Mouse (Mus musculus): ENCODE measurements around the gene Gm10142.
"Not testable (repeated sequence)": the region's sequence is repeated elsewhere in the genome, so short reads cannot be mapped to it uniquely, and the experiment has no call there.

The Gm10142 gene

DNA sequence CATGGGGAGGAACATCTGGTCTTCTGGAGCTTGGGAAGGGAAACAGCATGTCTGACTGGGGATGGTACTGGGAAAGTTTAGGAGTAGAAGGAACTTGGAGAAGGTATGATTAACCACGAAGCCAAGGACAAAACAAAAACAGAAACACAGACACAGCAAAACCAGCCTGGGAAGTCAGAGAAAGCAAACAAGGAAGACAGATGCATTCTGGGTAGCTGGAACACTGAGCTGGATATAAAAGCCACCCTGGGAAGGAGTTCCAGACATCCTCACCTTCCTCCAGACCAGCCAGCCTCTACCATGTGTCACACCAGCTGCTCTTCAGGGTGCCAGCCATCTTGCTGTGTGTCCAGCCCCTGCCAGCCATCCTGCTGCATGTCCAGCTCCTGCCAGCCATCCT, at the start of gene Gm10142:
Gene Gm10142 (plus strand): TSS at position 301 of the 400 bp plus-strand sequence.
- no peak for DNase-seq

- DNase-seq: no peak
These were observed 49.3 kb upstream of the Gm10142 start for GRCm38 (mm10) chr10:77666342-77666741.

GRCm38 (mm10) chr10:77667402-77667801, 48.2 kb upstream of the Gm10142 start:
- DNase-seq: no peak

DNA sequence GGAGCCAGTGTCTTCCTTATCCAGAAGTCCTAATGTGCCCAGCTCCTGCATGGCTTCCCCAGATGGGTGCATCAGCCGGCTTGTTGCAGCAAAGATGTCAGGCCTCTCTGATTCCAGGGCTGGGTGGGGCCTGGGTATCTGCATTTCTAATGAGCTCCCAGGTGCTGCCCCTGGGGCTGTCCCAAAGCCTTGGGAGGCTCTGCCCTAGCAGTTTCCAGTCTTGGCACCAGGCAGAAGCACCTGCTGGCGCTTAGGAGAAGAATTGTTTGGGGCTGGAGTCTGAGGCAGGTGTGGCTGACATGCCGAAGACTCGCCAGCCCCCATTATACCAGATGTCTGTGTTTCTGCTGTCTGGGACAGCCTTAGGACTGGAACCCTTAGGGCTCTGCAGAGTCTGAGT, 44.9 kb upstream of the Gm10142 start:
- DNase-seq: no peak

DNA sequence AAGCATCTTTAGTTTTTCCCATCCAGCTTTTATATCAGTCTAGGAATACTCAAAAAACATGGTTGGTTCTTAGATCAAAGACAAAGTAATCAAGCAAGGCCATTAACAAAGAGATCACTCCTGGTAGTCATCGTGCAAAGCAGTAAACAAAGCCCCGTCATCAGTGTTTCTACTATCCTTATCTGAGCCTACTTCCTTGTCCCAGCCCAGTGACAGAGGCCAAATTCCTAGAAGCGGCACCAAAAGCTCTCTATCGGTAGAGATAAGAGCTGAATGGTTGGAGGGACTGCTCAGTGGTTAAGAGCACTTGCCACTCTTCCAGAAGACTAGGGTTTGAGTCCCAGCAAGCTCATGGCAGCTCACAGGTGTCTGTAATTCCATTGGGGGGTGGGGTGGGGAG, 44.1 kb upstream of the Gm10142 start:
- no peak for DNase-seq

- no peak for DNase-seq
These were observed 41.8 kb upstream of the Gm10142 start for GRCm38 (mm10) chr10:77673765-77674164.

- DNase-seq: no peak
These were observed 38.0 kb upstream of the Gm10142 start for GRCm38 (mm10) chr10:77677562-77677961.

- DNase-seq: no peak
These were observed 32.6 kb upstream of the Gm10142 start for GRCm38 (mm10) chr10:77682994-77683393.

DNA sequence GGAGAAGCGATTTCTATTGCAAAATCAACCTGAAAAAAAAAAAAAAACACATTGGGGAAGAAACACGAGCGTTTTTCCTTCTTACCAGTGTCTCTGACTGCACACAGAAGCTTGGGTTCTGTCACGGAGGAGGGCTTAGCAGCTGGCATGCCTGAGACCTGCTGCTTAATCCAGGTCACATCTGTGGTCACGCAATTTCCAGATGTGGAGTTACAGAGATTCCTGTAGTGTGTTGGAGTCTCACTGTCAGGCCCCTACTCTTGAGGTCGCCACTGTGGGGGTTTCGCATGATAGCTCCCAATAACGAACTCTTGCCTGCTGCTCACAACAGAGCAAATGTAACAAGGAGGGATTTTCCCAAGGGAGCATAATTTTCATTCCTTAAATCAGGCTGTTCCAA, 31.4 kb upstream of the Gm10142 start:
- no peak for DNase-seq

GRCm38 (mm10) chr10:77685895-77686664, 29.5 kb upstream of the Gm10142 start, which contains the start of gene Tspear:
Gene Tspear (plus strand): TSS chr10:77686569.
- DNase-seq: no peak

DNA sequence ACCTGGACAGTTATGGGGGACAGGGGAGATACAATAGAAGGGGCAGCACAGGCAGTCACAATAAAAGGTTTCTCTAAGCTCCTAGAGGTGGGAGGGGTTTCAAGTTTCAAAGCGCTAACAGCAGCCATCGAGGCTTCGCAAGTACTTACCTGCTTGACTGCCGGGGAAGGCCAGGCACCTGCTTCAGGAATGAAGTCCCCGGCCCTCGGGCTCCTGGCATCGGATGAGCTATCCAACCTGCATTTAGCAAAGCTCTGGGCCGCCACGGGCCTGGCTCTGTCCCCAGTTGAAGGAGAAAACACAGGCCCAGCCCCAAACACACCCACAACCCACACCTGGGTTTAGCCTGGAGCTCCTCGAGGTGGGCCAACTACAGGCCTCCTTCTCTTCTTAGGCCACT, 28.6 kb upstream of the Gm10142 start:
- DNase-seq: no peak

GRCm38 (mm10) chr10:77690356-77690807, 25.2 kb upstream of the Gm10142 start, which contains the start of gene Gm19402:
Gene Gm19402 (minus strand): TSS chr10:77690757.
- DNase-seq: not testable (repeated sequence)

DNA sequence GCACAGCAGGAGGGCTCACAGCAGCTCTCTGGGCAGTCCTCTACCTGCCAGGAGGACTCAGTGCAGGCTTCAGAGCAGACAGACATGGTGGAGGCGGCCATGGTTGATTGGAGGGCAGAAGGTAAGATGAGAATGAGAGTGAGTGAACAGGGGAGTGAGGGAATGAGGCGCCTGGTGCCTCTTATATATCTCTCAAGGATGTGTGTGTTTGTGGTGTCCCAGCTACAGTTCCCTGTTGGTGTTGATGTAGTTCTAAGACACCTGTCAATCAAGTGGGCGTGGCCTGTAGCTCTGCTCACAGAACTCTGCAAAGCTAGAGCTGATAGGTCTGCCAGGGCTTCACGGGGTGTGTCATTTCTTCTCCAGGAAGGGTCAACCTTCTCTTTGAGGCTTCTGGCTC, 18.5 kb upstream of the Gm10142 start, which contains the start of gene Gm9508:
Gene Gm9508 (minus strand): TSS at position 101 of the 400 bp plus-strand sequence.
- DNase-seq: no peak

DNA sequence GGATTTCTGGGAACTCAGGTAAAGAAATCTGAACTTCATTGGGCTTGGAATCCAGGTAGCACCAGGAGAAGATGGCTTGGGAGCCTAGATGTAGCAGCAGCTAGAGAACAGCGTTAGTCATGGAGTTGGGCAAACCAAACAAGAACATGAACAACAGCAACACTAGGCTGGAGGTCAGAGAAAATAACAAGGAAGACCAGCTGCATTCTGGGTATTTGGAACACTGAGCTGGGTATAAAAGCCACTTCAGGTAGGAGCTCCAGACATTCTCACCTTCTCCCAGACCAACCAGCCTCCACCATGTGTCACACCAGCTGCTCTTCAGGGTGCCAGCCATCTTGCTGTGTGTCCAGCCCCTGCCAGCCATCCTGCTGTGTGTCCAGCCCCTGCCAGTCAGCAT, 9.3 kb upstream of the Gm10142 start, which contains the start of gene Gm10272:
Gene Gm10272 (plus strand): TSS at position 301 of the 400 bp plus-strand sequence.
- DNase-seq: no peak

DNA sequence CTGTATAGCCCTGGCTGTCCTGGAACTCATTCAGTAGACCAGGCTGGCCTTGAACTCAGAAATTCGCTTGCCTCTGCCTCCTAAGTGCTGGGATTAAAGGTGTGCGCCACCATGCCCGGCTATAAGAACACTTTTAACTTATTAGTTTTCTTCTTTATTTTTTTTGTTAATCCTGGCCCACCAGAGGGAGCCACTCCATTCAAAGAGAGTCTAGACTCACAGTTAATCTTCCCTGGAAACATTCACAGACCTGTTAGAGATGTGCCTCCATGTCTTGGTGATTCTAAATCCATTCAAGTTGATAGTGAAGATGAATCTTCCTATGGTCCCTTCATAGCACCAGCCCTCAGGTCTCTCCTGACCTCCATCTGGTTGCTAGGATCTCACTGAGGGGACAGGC, 5.8 kb upstream of the Gm10142 start:
- DNase-seq: no peak

DNA sequence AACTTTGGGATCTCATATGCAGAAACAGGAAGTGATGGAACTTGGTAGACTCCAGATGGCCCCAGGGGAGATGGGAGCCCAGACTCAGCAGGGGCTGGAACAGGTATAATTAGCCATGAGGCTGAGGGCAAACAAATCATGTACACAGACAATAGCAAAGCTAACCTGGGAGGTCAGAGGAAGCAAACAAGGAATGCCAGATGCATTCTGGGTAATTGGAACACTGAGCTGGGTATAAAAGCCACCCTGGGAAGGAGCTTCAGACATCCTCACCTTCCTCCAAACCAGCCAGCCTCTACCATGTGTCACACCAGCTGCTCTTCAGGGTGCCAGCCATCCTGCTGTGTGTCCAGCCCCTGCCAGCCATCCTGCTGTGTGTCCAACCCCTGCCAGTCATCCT, 4.5 kb upstream of the Gm10142 start, which contains the start of gene Gm10024:
Gene Gm10024 (plus strand): TSS at position 301 of the 400 bp plus-strand sequence.
- DNase-seq: not testable (repeated sequence)

- no peak for DNase-seq
These were observed 1.9 kb upstream of the Gm10142 start for GRCm38 (mm10) chr10:77713734-77714133.

- not testable (repeated sequence) for DNase-seq
These were observed 4.7 kb downstream of the Gm10142 start, which contains the start of gene Krtap12-1 for GRCm38 (mm10) chr10:77720299-77720698. Gene Krtap12-1 (plus strand): TSS chr10:77720599.

DNA sequence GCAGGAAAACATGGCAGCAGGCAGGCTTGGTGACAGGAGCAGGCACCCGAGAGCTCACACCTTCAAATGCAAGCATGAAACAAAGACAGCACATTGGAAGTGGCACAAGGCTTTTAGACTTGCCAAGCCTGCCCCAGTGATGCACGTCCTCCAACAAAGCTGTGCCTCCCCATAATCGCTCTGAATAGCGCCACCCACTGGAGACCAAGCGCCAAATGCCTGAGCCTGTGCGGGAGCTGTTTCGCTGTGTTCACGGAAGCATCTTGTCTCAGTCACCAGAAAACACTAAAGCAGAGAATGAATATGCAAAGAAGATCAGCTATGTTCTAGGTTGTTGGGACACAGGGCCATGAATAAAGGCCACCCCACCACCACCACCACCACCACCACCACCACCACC, 9.2 kb downstream of the Gm10142 start:
- DNase-seq: no peak

DNA sequence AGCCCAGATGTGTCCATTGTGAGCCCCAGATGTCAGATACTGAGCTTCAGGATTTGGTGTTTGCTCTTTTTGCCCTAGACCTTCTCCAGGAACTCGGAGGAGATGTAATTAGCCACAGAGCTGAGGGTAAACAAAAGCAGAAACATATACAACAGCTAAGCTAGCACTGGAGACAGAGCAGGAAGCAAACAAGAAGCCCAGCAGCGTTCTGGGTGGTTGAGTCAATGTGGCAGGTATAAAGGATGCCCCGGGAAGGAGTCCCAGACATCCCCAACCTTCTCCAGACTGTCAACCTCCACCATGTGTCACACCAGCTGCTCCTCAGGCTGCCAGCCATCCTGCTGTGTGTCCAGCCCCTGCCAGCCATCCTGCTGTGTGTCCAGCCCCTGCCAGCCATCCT, 10.6 kb downstream of the Gm10142 start, which contains the start of gene Gm10100:
Gene Gm10100 (plus strand): TSS at position 301 of the 400 bp plus-strand sequence.
- no peak for DNase-seq

DNA sequence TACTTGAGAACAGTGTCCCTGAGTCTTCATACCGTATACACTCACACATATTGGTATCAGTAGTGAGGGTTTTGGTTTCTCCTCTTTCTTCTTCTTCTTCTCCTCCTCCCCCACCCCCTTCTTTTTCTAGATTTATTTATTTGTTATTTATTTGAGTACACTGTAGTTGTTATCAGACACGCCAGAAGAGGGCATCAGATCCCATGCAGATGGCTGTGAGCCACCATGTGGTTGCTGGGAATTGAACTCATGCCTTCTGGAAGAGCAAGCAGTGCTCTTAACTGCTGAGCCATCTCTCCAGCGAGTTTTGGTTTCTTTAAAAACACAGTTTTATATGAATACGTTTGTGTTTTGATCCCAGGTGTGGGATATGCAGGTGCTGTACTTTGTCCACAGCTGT, 12.7 kb downstream of the Gm10142 start:
- no peak for DNase-seq

DNA sequence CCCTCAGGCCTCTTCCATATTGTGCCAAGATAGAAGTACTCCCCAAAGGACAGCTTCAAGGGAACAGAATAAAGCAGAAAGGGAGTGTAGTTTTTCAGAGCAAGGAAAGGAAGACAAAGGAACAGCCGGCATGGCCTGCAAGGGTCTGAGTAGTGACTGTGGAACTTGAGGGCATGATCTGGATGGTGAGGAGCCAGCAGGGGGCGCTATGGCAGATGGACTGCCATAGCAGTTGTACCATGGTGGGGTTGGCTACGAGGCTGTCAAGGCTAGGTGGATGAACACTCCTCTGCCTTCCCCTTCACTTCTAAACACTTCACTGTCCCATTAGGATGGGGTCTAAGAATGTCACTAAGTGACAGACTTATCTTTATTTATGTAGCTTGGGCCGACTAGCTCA, 13.6 kb downstream of the Gm10142 start:
- peak; percentile 11 to 27 for DNase-seq

- DNase-seq: no peak
These were observed 20.3 kb downstream of the Gm10142 start for GRCm38 (mm10) chr10:77735928-77736327.

DNA sequence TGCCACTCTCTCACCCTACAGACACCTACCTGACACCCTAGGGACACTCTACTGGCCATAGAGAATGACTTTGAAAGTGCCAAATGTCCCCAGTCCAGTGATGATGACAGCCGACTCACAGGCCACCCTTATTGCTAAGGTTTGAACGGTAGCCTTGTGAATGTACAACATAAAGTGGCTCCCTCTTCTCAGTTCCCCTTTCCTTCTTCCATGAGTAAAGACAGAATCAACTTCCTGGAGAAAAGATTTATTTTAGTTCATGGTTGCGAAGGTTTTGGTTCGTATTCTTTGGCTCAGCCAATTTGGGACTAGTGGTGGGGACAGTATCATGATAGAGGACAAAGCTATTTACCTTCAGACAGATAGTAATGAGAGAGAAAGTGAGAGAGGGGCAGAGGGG, 23.3 kb downstream of the Gm10142 start:
- DNase-seq: no peak

All from kidney, postnatal 4 days (tissue).